Mouse (Mus musculus) liver, embryonic 14.5 days (tissue): ENCODE measurements at regions not wholly inside any gene's neighbourhood (a gene's known extent, or its start where the extent isn't known, plus 50 kb on each side); places are given as distances from the start of the nearest gene placed in this dataset.

Experiments used
- CTCF ChIP-seq: IDR thresholded peaks from 2 replicates; pipeline ENCODE4 v1.5.1; 2016; ENCODE audit warnings: antibody characterized with exemption, low read depth, control low read depth
- EP300 ChIP-seq: IDR thresholded peaks from 2 replicates; pipeline ENCODE4 v1.6.1; 2016; ENCODE audit warnings: antibody characterized with exemption, low read depth

DNA sequence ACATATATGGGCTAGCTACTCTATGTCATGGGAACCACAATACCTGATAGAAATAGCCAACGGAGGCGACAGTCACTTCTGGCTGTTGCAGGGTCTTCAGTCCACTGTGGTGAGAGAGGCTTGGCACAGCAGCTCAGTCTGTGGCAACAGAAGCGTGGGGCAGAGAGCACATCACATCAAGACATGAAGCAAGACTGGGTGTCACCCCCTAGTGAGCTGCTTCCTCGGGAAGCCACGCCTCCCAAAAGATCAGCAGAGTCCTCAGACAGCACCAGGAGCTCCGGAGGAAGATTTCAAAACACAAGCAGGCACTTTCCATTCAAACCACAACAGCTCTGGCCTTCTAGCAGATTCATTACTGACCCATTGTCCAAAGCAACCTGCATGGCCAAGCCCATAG, 131.2 kb upstream of the Csf3r start:
- TF ChIP-seq CTCF (no peak), EP300 (no peak)
